Mouse (Mus musculus): ENCODE measurements at regions not wholly inside any gene's neighbourhood (a gene's known extent, or its start where the extent isn't known, plus 50 kb on each side); places are given as distances from the start of the nearest gene placed in this dataset.

- no peak for DNase-seq
Observed at GRCm38 (mm10) chr6:106876690-106877089, 76.8 kb upstream of the Crbn start.

GRCm38 (mm10) chr6:106891879-106892638 lies 92.2 kb upstream of the Crbn start:
- DNase-seq, result no peak

GRCm38 (mm10) chr6:106892639-106892934 lies 92.7 kb upstream of the Crbn start:
- DNase-seq, result no peak

GRCm38 (mm10) chr6:106903953-106904683 lies 104.2 kb upstream of the Crbn start:
- no peak for DNase-seq

GRCm38 (mm10) chr6:106915121-106915520 lies 115.2 kb upstream of the Crbn start:
- no peak for DNase-seq

- no peak for DNase-seq
Observed at GRCm38 (mm10) chr6:106916683-106917289, 116.9 kb upstream of the Crbn start.

GRCm38 (mm10) chr6:106920951-106921350 lies 121.1 kb upstream of the Crbn start:
- no peak for DNase-seq

- DNase-seq, result no peak
Observed at GRCm38 (mm10) chr6:106925486-106925885, 125.6 kb upstream of the Crbn start.

GRCm38 (mm10) chr6:106933584-106933983 lies 133.7 kb upstream of the Crbn start:
- no peak for DNase-seq

GRCm38 (mm10) chr6:106946227-106946927 lies 146.5 kb upstream of the Crbn start:
- DNase-seq, result no peak

GRCm38 (mm10) chr6:106950909-106951308 lies 151.0 kb upstream of the Crbn start:
- DNase-seq, result no peak

- DNase-seq, result no peak
Observed at GRCm38 (mm10) chr6:106961320-106961719, 161.4 kb upstream of the Crbn start.

GRCm38 (mm10) chr6:106964337-106964736 lies 164.5 kb upstream of the Crbn start:
- no peak for DNase-seq

- no peak for DNase-seq
Observed at GRCm38 (mm10) chr6:106975439-106975838, 175.6 kb upstream of the Crbn start.

- DNase-seq, result no peak
Observed at GRCm38 (mm10) chr6:106978721-106979120, 178.8 kb upstream of the Crbn start.

- no peak for DNase-seq
Observed at GRCm38 (mm10) chr6:106979755-106980154, 179.9 kb upstream of the Crbn start.

- DNase-seq, result no peak
Observed at GRCm38 (mm10) chr6:106980188-106980587, 180.3 kb upstream of the Crbn start.

GRCm38 (mm10) chr6:106981232-106981631 lies 181.4 kb upstream of the Crbn start:
- DNase-seq, result no peak

- no peak for DNase-seq
Observed at GRCm38 (mm10) chr6:106985132-106985801, 185.4 kb upstream of the Crbn start.

- DNase-seq, result no peak
Observed at GRCm38 (mm10) chr6:106991586-106991985, 191.7 kb upstream of the Crbn start.

GRCm38 (mm10) chr6:107004406-107005120 lies 204.7 kb upstream of the Crbn start:
- no peak for DNase-seq

- no peak for DNase-seq
Observed at GRCm38 (mm10) chr6:107010785-107011184, 210.9 kb upstream of the Crbn start.
